26 mouse cellular contexts compared by ENCODE assay signal in genomic region chr9:58209462-58210303, GRCm38 (mm10). TPM values are rescaled to one million over a fixed set of nuclear protein-coding genes. Genes with fewer than 3 reads are reported as not detected.
A peak's percentile ranks its signal among the peaks of the same experiment; 100 is the strongest.
DNase-seq lines count a peak whose midpoint lies in the region; ATAC-seq lines count a peak whose summit lies in the region.
"Had no signal": no experiment of that assay in that cellular context is flagged by ENCODE, and none has a peak within 500 bp of the region (broad histone marks: within the 10 kb centered on the region; RNA-seq: fewer than 3 reads in every experiment).

No protein-coding gene starts in this region.

- 76% methylated on average over 8 of the region's 8 CpGs for WGBS in heart, embryonic 10.5 days
- WGBS in midbrain, embryonic 11.5 days, result 76% methylated on average over 8 of the region's 8 CpGs

- intact Hi-C loops in heart, postnatal 14 days (cut with DNase I), result no loop called here

- no peak overlapping the region for H3K4me3 ChIP-seq in heart, embryonic 10.5 days
- H3K4me3 ChIP-seq in midbrain, embryonic 11.5 days (ENCODE audit: low read depth, low read length), result no peak overlapping the region
- H3K4me3 ChIP-seq: heart, embryonic 13.5 days; hindbrain, embryonic 13.5 days; limb, embryonic 13.5 days; liver, embryonic 12.5 days; megakaryocyte, embryonic 14.5 days had no signal

- H3K9ac ChIP-seq in midbrain, embryonic 11.5 days (ENCODE audit: low read length), result no peak overlapping the region
- H3K9ac ChIP-seq: heart, embryonic 13.5 days; hindbrain, embryonic 13.5 days; limb, embryonic 13.5 days had no signal

- ATAC-seq in midbrain, embryonic 11.5 days (ENCODE audit: low FRiP score), result no peak
- ATAC-seq: forebrain, embryonic 14.5 days; inflammation-experienced regulatory T-cells, adult 6 months; liver, embryonic 12.5 days had no signal

- no peaks in the 10 kb centered on the region for H3K36me3 ChIP-seq in heart, embryonic 10.5 days
- no peaks in the 10 kb centered on the region for H3K36me3 ChIP-seq in midbrain, embryonic 11.5 days (ENCODE audit: control insufficient read depth, insufficient read depth, low read length)
- H3K36me3 ChIP-seq: heart, embryonic 13.5 days; hindbrain, embryonic 13.5 days; limb, embryonic 13.5 days; liver, embryonic 12.5 days had no signal

- H3K4me1 ChIP-seq in heart, embryonic 10.5 days, result peaks cover 41% of the 10 kb centered on the region
- no peaks in the 10 kb centered on the region; the same call in 1 of the 2 replicates for H3K4me1 ChIP-seq in midbrain, embryonic 11.5 days (ENCODE audit: control insufficient read depth, insufficient read depth, low read length)

- H3K4me2 ChIP-seq in midbrain, embryonic 11.5 days, result no peak overlapping the region
- H3K4me2 ChIP-seq: heart, embryonic 13.5 days; hindbrain, embryonic 13.5 days; limb, embryonic 13.5 days; liver, embryonic 12.5 days had no signal

- peak overlapping the region; percentile 77 for H3K27ac ChIP-seq in heart, embryonic 10.5 days
- no peak overlapping the region for H3K27ac ChIP-seq in midbrain, embryonic 11.5 days (ENCODE audit: low read depth, low read length)
- H3K27ac ChIP-seq: hindbrain, embryonic 13.5 days; limb, embryonic 13.5 days; liver, embryonic 12.5 days had no signal

- no peaks in the 10 kb centered on the region for H3K9me3 ChIP-seq in heart, embryonic 10.5 days
- H3K9me3 ChIP-seq in midbrain, embryonic 11.5 days (ENCODE audit: control insufficient read depth, low read length), result no peaks in the 10 kb centered on the region
- H3K9me3 ChIP-seq: heart, embryonic 13.5 days; hindbrain, embryonic 13.5 days; limb, embryonic 13.5 days; liver, embryonic 12.5 days; megakaryocyte, embryonic 14.5 days had no signal

- no peak for DNase-seq in heart, embryonic 10.5 days (ENCODE audit: low spot score)
- DNase-seq in heart, postnatal 14 days, result no peak
- DNase-seq in right cerebral cortex, adult 18-20 months, result peak; percentile 38
- DNase-seq in right cerebral cortex, postnatal 4 days, result no peak
- DNase-seq in brain, adult 2 months (ENCODE audit: low read depth, low spot score), result peak; percentile 65
- no peak for DNase-seq in retina, embryonic 14.5 days (ENCODE audit: low spot score)
- DNase-seq in midbrain, embryonic 11.5 days (ENCODE audit: low spot score, missing footprints), result no peak
- DNase-seq: adrenal gland, postnatal 36 days; B cell, adult 2 months; cerebellum, adult 2 months; cerebellum, postnatal 25 days; embryo, embryonic 11 days; kidney, adult 18-20 months; lung, adult 18-20 months; lung, postnatal 14 days; midbrain, embryonic 14.5 days; right cerebral cortex, postnatal 25 days; thymus, postnatal 25 days had no signal

- H3K27me3 ChIP-seq in heart, embryonic 10.5 days (ENCODE audit: insufficient read depth, poor library complexity, severe bottlenecking), result peaks cover 32% of the 10 kb centered on the region
- peaks cover 3% of the 10 kb centered on the region for H3K27me3 ChIP-seq in midbrain, embryonic 11.5 days (ENCODE audit: control insufficient read depth, insufficient read depth, low read length)

RNA-seq across cellular contexts. Expression of gene Islr2, which starts 5.6 kb away (rescaled TPM):
- polyA plus RNA-seq in heart, embryonic 10.5 days (2016; fragmentation: Nextera tagmentation; extraction: Ambion mirVana), result not detected in 2 replicates
- total RNA-seq in heart, postnatal 14 days (2021), result 1 to 10 TPM; 3.0 to 3.3 TPM
- polyA plus RNA-seq in midbrain, embryonic 11.5 days (2014; fragmentation: Nextera tagmentation; extraction: Ambion mirVana), result 18.7 and 19.6 TPM in 2 replicates
- total RNA-seq: CH12.LX had no signal
- polyA plus RNA-seq: inflammation-experienced regulatory T-cells, adult 6 months had no signal

RNA-seq across cellular contexts. Expression of gene Islr, which starts 5.6 kb away (rescaled TPM):
- polyA plus RNA-seq in heart, embryonic 10.5 days (2016; fragmentation: Nextera tagmentation; extraction: Ambion mirVana), result 3.0 and 10.4 TPM in 2 replicates
- 10 to 100 TPM; 44.0 to 44.6 TPM for total RNA-seq in heart, postnatal 14 days (2021)
- 13.0 and 13.9 TPM in 2 replicates for polyA plus RNA-seq in midbrain, embryonic 11.5 days (2014; fragmentation: Nextera tagmentation; extraction: Ambion mirVana)
- total RNA-seq: CH12.LX had no signal

RNA-seq across cellular contexts. Expression of gene Pml, which starts 39.9 kb away (rescaled TPM):
- polyA plus RNA-seq in heart, embryonic 10.5 days (2016; fragmentation: Nextera tagmentation; extraction: Ambion mirVana), result 14.7 and 17.6 TPM in 2 replicates
- 10 to 100 TPM; 10.9 to 11.9 TPM for total RNA-seq in heart, postnatal 14 days (2021)
- 8.7 and 10.1 TPM in 2 replicates for polyA plus RNA-seq in midbrain, embryonic 11.5 days (2014; fragmentation: Nextera tagmentation; extraction: Ambion mirVana)

RNA-seq across cellular contexts. Expression of gene Stoml1, which starts 43.3 kb away (rescaled TPM):
- polyA plus RNA-seq in heart, embryonic 10.5 days (2016; fragmentation: Nextera tagmentation; extraction: Ambion mirVana), result 24.2 and 27.0 TPM in 2 replicates
- total RNA-seq in heart, postnatal 14 days (2021), result 10 to 100 TPM; 12.7 to 12.9 TPM
- polyA plus RNA-seq in midbrain, embryonic 11.5 days (2014; fragmentation: Nextera tagmentation; extraction: Ambion mirVana), result 27.6 and 29.7 TPM in 2 replicates

Comparison
In these comparisons a context has a peak if more than half of its experiments do, and no peak if none do; other contexts are left out.
1. DNase-seq: peak in right cerebral cortex, adult 18-20 months (single experiment) and brain, adult 2 months (single experiment); none in heart, embryonic 10.5 days (single experiment), heart, postnatal 14 days (0 of 2), right cerebral cortex, postnatal 4 days (single experiment), retina, embryonic 14.5 days (single experiment) and midbrain, embryonic 11.5 days (single experiment).
2. RNA of gene Islr2, which starts 5.6 kb away (polyA plus RNA-seq): 18.7 to 19.6 TPM in midbrain, embryonic 11.5 days; not detected in heart, embryonic 10.5 days; every median in the first group is over 10 times any median in the second.